Mouse (Mus musculus) testis, adult 2 months (tissue): Measurements from ENCODE around the gene Hmcn1.

ENCODE experiments used
- CTCF ChIP-seq: fragments of 200-500 bp; IDR thresholded peaks from 2 replicates; pipeline ENCODE4 v1.5.1; 2012; ENCODE audit warnings: low read depth, mild to moderate bottlenecking, inconsistent platforms, low read length, moderate library complexity; ENCODE audit not compliant: control insufficient read depth, insufficient read depth, insufficient replicate concordance
- POLR2A ChIP-seq: fragments of 200-500 bp; IDR thresholded peaks from 2 replicates; pipeline ENCODE4 v1.6.1; 2012; ENCODE audit warnings: low read depth, mild to moderate bottlenecking, inconsistent platforms, low read length, moderate library complexity; ENCODE audit not compliant: control insufficient read depth

DNA sequence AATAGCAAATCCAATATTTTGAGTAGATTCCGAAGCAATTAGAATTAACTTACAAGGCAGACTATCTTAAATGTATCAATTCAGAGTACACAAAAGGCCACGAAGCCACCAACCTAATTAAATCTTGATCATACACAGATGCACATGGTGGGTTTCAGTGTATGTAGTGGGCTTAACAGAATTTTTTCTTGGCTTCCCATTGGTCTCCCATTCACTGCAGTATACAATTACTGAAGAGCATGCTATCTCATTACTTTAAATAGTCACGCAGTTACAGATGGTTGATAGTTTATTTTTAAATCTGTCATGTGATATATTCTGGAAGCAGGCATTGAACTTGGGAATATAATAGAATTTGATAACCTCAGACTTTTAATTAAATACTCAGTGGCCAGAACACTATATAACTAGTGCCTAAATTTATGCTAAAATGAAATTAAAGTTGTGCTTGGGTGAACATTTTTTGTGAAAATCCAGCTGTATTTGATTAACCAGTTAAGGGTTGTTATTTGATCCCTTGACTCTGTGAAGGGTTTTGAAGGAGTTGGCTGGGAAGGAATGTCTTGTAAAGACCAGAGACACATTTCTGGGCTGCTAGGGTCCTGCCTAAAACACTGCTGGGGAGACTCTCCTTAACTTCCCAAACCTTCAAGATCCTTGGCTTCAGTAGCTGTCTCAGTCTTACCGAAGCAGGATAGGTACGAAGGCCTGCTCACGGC is 455.7 kb downstream of the Hmcn1 start:
- TF ChIP-seq POLR2A (no peak), CTCF (no peak)
